Mouse (Mus musculus): ENCODE results near the gene Accs.
A peak's percentile ranks its signal among the peaks of the same experiment; 100 is the strongest.

Accs gene

DNA sequence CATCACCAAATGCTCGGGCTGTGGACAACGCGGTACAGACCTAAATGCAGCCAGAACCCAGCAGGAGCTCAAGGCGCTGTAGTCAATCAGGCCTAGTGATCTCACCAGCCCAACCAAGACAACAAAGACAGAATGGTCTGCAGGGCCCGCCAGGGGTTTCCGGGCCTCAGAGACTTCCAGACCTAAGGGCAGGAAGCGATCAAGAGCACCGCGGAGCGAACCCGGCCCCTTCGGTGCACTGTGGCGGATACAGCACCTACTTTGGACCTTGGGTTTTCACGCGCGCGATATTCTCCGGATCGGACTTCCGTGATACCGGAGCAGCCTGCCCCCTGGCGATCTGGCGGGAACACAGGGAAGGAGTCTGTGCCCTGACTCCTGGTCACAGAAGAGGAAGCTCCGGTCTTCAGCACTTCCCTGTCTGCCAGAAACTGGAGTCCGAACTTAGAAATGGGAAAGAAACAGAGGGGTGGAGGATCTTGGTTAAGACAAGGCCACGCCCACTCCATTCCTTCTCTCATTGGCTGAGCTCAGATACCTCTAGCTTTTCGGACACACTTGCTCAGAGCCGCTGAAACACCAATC, at the start of gene Accs:
Accs (minus strand) TSS at position 439 of the 585 bp plus-strand sequence.
- peak; percentile 54 to 58 for DNase-seq

GRCm38 (mm10) chr2:93891611-93892280, 42.0 kb upstream of the Accs start:
- DNase-seq = no peak

DNA sequence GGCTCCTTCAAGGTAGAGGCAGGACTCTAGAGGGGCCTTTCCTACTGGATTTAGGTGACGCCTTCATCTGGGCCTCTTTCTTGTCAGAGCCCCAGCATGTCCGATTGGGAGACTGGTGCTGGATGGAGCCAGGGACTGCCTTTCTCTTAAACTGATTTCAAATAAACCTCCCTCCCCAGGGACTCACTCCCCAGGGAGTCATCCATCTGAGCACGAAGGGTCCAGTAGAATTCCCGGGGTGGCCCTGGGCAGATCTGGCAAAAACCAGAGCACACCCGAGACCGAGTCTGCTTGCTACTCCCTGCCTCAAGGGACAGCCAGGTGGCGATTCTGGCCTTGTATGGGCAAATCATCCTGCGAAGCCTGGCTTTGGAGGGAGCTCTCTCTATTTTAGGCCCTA, 40.4 kb upstream of the Accs start:
- no peak for DNase-seq

DNA sequence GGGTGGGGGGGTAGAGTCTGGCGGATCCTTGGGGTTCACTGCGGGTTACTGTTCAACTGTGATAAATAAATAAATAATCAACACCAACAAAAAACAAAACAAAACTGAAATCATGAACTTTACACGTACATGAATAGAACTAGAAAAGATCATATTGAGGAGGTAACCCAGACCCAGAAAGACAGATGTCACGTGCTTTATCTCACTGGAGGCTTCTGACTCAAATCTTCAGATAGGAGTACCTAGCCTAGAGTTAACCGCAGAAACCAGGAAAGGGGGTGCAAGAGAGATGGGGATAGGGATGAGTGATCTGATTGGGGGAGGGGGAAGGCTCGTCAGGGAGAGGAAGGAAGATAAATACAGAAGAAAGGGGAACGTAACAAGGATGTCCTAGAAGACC, 39.3 kb upstream of the Accs start:
- no peak for DNase-seq

- no peak for DNase-seq
Measured at GRCm38 (mm10) chr2:93888366-93888765, 38.6 kb upstream of the Accs start.

DNA sequence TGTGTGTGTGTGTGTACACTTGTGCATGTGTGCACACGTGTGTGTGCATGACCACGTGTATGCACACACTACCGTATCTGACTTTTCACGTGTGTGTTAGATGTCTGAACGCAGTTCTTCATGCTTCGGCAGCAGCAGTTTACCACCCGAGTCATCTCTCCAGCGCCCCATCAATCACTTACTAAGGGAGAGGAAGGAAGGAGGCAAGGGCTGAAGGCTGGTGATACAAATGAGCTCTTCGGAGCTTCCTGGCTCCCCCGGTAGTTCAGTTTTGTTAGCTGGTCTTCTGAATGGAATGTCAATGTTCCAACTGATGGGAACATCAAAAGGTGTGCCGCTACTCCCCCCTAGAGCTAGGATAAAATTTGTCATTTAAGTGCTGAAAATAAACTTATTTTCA, 37.5 kb upstream of the Accs start:
- no peak for DNase-seq

- DNase-seq = no peak
Measured at GRCm38 (mm10) chr2:93886013-93886794, 36.5 kb upstream of the Accs start.

- no peak for DNase-seq
Measured at GRCm38 (mm10) chr2:93883066-93883465, 33.3 kb upstream of the Accs start.

DNA sequence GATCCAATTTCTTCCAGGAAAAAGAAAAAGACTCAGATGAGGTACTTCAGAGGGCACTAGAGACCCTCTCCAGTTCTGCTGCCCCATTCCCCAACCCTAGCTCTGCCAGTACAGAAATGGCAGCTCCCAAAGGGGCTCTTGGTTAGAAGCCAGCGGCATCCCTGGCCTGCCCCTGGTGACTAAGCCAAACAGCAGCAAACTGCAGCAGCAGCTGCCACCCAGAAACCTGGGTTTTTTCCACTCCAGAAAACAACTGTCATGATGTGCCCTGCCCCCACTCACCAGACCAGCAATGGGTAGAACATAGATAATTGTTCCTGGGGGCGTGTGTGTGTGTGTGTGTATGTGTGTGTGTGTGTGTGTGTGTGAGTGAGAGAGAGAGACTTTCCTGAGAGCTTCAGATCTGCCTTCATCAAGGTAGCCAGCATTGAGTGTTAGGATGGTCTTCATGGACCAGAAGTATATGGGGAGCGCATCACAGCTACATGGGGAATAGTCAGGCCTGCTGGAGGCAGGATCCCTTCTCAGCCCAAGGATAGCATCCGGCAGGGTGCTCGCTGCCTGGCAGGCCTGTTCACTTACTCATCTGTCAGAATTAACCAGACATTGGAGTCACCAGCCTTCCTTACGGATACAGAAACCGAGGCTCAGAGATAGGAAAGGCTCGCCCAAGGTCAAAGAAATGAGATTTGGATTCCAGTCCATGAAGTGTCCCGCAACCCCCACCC, 32.1 kb upstream of the Accs start:
- DNase-seq = no peak

GRCm38 (mm10) chr2:93880981-93881380, 31.2 kb upstream of the Accs start:
- DNase-seq = no peak

GRCm38 (mm10) chr2:93880450-93880849, 30.7 kb upstream of the Accs start:
- DNase-seq = no peak

DNA sequence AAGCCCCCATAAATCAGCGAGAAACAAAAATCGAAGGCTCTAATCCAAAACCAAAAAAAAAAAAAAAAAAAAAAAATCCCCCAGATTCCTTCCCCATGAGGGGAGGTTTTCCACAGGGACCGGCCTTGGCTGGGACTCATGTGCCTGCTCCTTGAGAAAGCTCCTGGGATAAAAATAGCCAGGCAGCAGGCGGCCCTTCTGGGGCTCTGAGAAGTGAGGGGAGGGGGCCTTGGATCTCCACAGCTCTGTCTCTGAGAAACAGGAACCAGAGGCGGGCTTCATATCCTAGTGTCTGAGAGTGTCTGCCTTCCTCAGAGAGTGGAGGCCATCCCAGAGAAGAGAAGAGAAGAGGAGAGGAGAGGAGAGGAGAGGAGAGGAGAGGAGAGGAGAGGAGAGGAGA, 27.3 kb upstream of the Accs start:
- DNase-seq = no peak

DNA sequence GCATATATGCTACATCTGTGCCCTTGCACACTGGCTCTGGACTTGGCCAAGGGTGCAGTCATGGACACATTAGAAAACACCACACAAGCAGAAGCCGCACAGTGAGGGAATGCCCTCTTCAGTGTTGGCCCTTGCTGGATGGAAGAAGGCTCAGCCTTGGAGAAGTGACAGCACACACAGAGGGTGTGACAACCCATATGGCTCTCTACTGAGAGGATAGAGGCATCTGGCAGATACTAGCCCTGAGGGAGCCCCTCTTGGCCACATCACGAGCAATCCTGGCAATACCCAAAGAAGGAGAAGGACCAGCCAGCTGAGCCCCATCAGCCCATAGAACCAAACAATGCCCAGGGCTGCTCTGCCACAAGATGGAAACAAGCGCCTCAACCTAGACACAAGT, 24.9 kb upstream of the Accs start:
- DNase-seq = no peak

- DNase-seq = no peak
Measured at GRCm38 (mm10) chr2:93874227-93874514, 24.4 kb upstream of the Accs start.

DNA sequence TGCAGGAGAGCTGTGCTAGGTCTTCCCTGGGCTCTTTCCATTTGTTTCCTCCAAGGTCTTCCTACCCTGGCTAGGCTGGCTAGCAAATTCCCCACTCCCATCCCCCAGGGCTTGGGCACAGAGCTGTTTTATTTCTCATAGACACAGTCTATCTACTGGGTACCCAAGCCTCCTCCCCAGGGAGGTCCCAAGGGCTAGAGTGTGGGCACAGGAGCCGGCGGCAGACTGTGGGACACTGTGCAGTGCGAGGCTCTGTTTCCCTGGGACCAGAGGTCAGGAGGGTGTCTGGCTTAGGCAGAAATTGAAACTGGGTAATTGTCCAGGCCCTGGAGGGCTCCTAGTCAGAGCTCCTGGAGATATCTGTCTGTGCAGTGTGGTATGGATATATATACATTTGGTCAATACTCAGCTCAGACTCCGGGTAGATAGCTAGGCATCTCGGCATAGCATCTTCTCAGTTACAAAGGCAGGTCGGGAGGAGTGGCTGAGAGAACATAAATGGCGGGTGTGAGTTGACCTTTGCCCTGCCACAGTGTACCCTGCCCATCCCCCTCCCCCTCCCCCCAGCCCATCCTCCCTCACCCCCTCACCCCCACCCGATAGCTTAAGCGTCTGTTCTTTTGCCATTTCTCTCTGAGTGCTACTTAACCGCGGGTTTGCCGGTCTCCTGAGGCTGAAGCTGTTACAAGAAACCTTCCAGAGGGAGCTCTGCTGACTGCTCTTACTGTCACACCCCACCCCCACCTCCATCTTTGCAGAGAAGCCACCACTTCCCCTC, 23.9 kb upstream of the Accs start:
- no peak for DNase-seq

- DNase-seq = no peak
Measured at GRCm38 (mm10) chr2:93872257-93872656, 22.5 kb upstream of the Accs start.

GRCm38 (mm10) chr2:93871411-93871925, 21.7 kb upstream of the Accs start:
- no peak for DNase-seq

DNA sequence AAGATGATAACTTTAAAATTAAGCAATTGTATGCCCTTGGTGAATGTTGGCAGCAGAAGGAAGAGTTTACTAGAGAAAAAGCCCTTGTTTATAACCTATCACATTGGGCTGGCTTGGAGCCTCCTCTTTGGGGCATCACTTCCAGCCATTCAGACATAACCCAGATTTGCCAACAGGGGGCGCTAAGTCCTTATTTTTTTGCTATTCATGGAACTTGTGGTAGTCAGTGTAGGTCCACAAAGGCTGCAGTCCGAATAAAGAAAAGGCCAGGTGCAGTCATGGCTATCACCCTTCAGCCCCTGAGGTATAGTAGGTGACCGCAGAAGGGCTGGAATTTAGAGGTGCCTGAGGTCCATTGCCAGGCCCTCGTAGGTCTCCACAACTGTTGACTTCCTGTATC, 21.1 kb upstream of the Accs start:
- DNase-seq = peak; percentile 50 to 56

DNA sequence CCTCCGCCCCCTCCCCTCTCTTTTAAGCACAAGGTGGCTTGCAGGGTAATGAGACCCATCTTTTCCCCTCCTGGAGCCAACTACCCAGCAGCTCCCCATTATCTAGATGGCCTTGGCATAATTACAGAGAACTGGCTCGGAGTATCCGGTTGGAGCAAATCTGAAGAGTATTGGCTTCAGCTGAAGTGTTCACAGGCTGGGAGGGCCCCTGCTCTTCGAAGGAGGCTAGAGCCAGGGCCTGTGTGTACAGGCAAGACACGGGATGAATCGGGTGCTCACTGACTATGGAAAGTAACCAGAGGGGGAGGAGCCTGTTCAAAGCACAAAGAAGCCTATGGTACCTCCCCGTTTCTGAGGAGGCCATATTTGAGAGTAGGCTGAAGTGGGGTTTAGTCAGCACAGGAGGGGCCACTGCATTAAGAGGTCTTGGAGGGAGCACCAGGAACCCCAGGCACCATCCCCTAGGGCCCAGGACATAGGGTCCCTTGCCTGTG, 19.4 kb upstream of the Accs start, which contains the start of gene Accsl:
Accsl (minus strand) TSS at position 51 of the 494 bp plus-strand sequence.
- no peak for DNase-seq

DNA sequence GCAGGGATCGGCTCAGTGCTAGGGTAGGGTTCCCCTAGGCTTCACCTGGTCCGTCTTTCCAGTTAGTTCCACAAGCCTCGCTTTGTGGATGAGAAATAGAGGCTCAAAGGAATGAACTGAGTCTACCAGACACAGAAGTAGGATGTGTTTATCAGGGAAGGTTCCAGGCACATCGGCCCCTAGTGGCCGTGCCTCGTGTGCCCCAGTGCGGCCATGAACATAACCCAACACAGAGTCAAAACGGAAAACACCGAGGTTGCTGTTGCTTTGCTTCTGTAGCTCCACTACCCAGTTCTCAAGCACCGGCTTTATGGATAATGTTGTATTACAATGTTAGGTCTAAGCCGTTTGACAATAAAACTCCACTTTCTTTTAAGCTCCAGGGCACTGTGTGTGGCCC, 18.8 kb upstream of the Accs start:
- DNase-seq = no peak

- DNase-seq = no peak
Measured at GRCm38 (mm10) chr2:93863229-93863628, 13.5 kb upstream of the Accs start.

GRCm38 (mm10) chr2:93858845-93859244, 9.1 kb upstream of the Accs start:
- DNase-seq = no peak
